ENCODE assay signal across 12 mouse cellular contexts in genomic region chr1:171072217-171072616, GRCm38 (mm10). TPM values are rescaled to one million over a fixed set of nuclear protein-coding genes. Genes with fewer than 3 reads are reported as not detected.
DNase-seq lines count a peak whose midpoint lies in the region; ATAC-seq and TF ChIP-seq lines count a peak whose summit lies in the region.
"Not testable (repeated sequence)": the region's sequence is repeated elsewhere in the genome, so short reads cannot be mapped to it uniquely, and the experiment has no call there.
"Had no signal": no experiment of that assay in that cellular context is flagged by ENCODE, and none has a peak within 500 bp of the region (broad histone marks: within the 10 kb centered on the region; RNA-seq: fewer than 3 reads in every experiment).

No protein-coding gene starts in this region.

- H3K27me3 ChIP-seq in embryonic facial prominence, embryonic 12.5 days = peaks cover 35% of the 10 kb centered on the region
- H3K27me3 ChIP-seq in forebrain, embryonic 16.5 days (replicated peaks; ENCODE audit: control insufficient read depth, insufficient read depth, low read length) = peaks cover 15% of the 10 kb centered on the region
- H3K27me3 ChIP-seq in intestine, embryonic 16.5 days (replicated peaks; ENCODE audit: control insufficient read depth, insufficient read depth, low read length) = peaks cover 17% of the 10 kb centered on the region
- peaks cover 23% of the 10 kb centered on the region for H3K27me3 ChIP-seq in liver, embryonic 11.5 days (replicated peaks; ENCODE audit: control insufficient read depth, insufficient read depth, low read length)
- H3K27me3 ChIP-seq in lung, postnatal 0 days (replicated peaks; ENCODE audit: insufficient read depth, low read length) = peaks cover 17% of the 10 kb centered on the region
- peaks cover 12% of the 10 kb centered on the region for H3K27me3 ChIP-seq in midbrain, postnatal 0 days (ENCODE audit: insufficient read depth, low read length)
- not testable (repeated sequence) for H3K27me3 ChIP-seq in stomach, postnatal 0 days (ENCODE audit: control insufficient read depth, insufficient read depth, low read length)

- H3K4me2 ChIP-seq in embryonic facial prominence, embryonic 12.5 days (replicated peaks); forebrain, embryonic 16.5 days (ENCODE audit: low read length); intestine, embryonic 16.5 days (ENCODE audit: low read depth, low read length); liver, embryonic 11.5 days; lung, postnatal 0 days (replicated peaks; ENCODE audit: low read depth, low read length); midbrain, postnatal 0 days (ENCODE audit: low read depth, low read length, poor library complexity, severe bottlenecking); stomach, postnatal 0 days (replicated peaks; ENCODE audit: low read depth): not testable (repeated sequence)

- not testable (repeated sequence) for H3K4me1 ChIP-seq in embryonic facial prominence, embryonic 12.5 days; forebrain, embryonic 16.5 days (replicated peaks; ENCODE audit: control insufficient read depth, insufficient read depth, low read length); intestine, embryonic 16.5 days (ENCODE audit: control insufficient read depth, insufficient read depth, low read length); liver, embryonic 11.5 days (replicated peaks; ENCODE audit: control insufficient read depth, insufficient read depth, low read length); lung, postnatal 0 days (ENCODE audit: insufficient read depth, low read depth, low read length); midbrain, postnatal 0 days (ENCODE audit: insufficient read depth, low read length); stomach, postnatal 0 days (replicated peaks; ENCODE audit: control insufficient read depth, insufficient read depth)

- no CpG with 5 or more reads among the region's 45 CpGs for WGBS in embryonic facial prominence, embryonic 12.5 days
- no CpG with 5 or more reads among the region's 45 CpGs for WGBS in forebrain, embryonic 16.5 days
- WGBS in intestine, embryonic 16.5 days = no CpG with 5 or more reads among the region's 45 CpGs
- WGBS in liver, embryonic 11.5 days = no CpG with 5 or more reads among the region's 45 CpGs
- no CpG with 5 or more reads among the region's 45 CpGs for WGBS in lung, postnatal 0 days
- WGBS in midbrain, postnatal 0 days = no CpG with 5 or more reads among the region's 45 CpGs
- WGBS in stomach, postnatal 0 days = no CpG with 5 or more reads among the region's 45 CpGs

- not testable (repeated sequence) for H3K27ac ChIP-seq in embryonic facial prominence, embryonic 12.5 days; forebrain, embryonic 16.5 days (ENCODE audit: low read length); intestine, embryonic 16.5 days (ENCODE audit: low read length); liver, embryonic 11.5 days (ENCODE audit: low read depth, low read length); lung, postnatal 0 days (ENCODE audit: low read length); midbrain, postnatal 0 days (ENCODE audit: low read depth, low read length); stomach, postnatal 0 days (replicated peaks)

- not testable (repeated sequence) for H3K36me3 ChIP-seq in embryonic facial prominence, embryonic 12.5 days; forebrain, embryonic 16.5 days (ENCODE audit: control insufficient read depth, insufficient read depth); intestine, embryonic 16.5 days (ENCODE audit: control insufficient read depth, insufficient read depth, low read length); liver, embryonic 11.5 days (ENCODE audit: control insufficient read depth, insufficient read depth, low read length); lung, postnatal 0 days (ENCODE audit: insufficient read depth, low read length); midbrain, postnatal 0 days (ENCODE audit: insufficient read depth, low read length); stomach, postnatal 0 days (ENCODE audit: control insufficient read depth, insufficient read depth, low read length)

- H3K9ac ChIP-seq in embryonic facial prominence, embryonic 12.5 days; forebrain, embryonic 16.5 days (replicated peaks; ENCODE audit: low read depth, low read length); intestine, embryonic 16.5 days (ENCODE audit: low read depth, low read length); liver, embryonic 11.5 days (ENCODE audit: low read depth, low read length); lung, postnatal 0 days (replicated peaks; ENCODE audit: low read depth); midbrain, postnatal 0 days (replicated peaks; ENCODE audit: low read length, poor library complexity, severe bottlenecking); stomach, postnatal 0 days (ENCODE audit: low read length): not testable (repeated sequence)

- H3K9me3 ChIP-seq in embryonic facial prominence, embryonic 12.5 days; forebrain, embryonic 16.5 days (ENCODE audit: control insufficient read depth, low read length); intestine, embryonic 16.5 days (ENCODE audit: control insufficient read depth, low read length); liver, embryonic 11.5 days (ENCODE audit: control insufficient read depth, low read length); lung, postnatal 0 days (ENCODE audit: low read length); midbrain, postnatal 0 days (ENCODE audit: low read length); stomach, postnatal 0 days (ENCODE audit: control insufficient read depth, low read length): not testable (repeated sequence)

- not testable (repeated sequence) for H3K4me3 ChIP-seq in embryonic facial prominence, embryonic 12.5 days; forebrain, embryonic 16.5 days (replicated peaks; ENCODE audit: low read length); intestine, embryonic 16.5 days (ENCODE audit: low read length); liver, embryonic 11.5 days (ENCODE audit: low read depth, low read length); lung, postnatal 0 days (ENCODE audit: low read depth, low read length); midbrain, postnatal 0 days (ENCODE audit: low read depth, low read length); stomach, postnatal 0 days (ENCODE audit: low read depth, low read length)

- TF ChIP-seq CTCF in lung, postnatal 0 days (IDR thresholded peaks at IDR 0.05); midbrain, postnatal 0 days (IDR thresholded peaks at IDR 0.05); stomach, postnatal 0 days (IDR thresholded peaks at IDR 0.05; ENCODE audit: low read depth): not testable (repeated sequence)

- ATAC-seq in embryonic facial prominence, embryonic 12.5 days (ENCODE audit: insufficient number of reproducible peaks, insufficient read depth, low FRiP score, low TSS enrichment) = 0 out of 2 replicates have a peak, but pooled peaks have one; percentile 22
- ATAC-seq in forebrain, embryonic 16.5 days = peak; percentile 47
- ATAC-seq in hematopoietic stem cell, adult 5-6 weeks (replicated peaks in 1 of 2; ENCODE audit: insufficient read depth in 1 of 2, low FRiP score in 2 of 2, low TSS enrichment in 1 of 2, low read depth in 1 of 2, poor library complexity in 2 of 2, severe bottlenecking in 2 of 2) = peak; percentile 3 to 16; a peak in 1 of 4 replicates
- ATAC-seq in intestine, embryonic 16.5 days = peak; percentile 67
- ATAC-seq in liver, embryonic 11.5 days (replicated peaks; ENCODE audit: low FRiP score) = peak; percentile 69
- peak; percentile 59 for ATAC-seq in lung, postnatal 0 days
- ATAC-seq in midbrain, postnatal 0 days (ENCODE audit: low FRiP score) = peak; percentile 35
- peak; percentile 49 for ATAC-seq in stomach, postnatal 0 days (ENCODE audit: low FRiP score, low TSS enrichment)

- DNase-seq in liver, embryonic 11.5 days (ENCODE audit: low spot score); lung, postnatal 0 days (ENCODE audit: low spot score); midbrain, postnatal 0 days (ENCODE audit: low spot score); stomach, postnatal 0 days (ENCODE audit: low spot score): not testable (repeated sequence)

- TF ChIP-seq EP300 in lung, postnatal 0 days (IDR thresholded peaks at IDR 0.05); stomach, postnatal 0 days (optimal IDR thresholded peaks at IDR 0.05): not testable (repeated sequence)

RNA-seq across cellular contexts. Expression of gene Fcgr3, which starts 7.5 kb away (rescaled TPM):
- polyA plus RNA-seq in embryonic facial prominence, embryonic 12.5 days (2016; fragmentation: Nextera tagmentation; extraction: Ambion mirVana) = 6.0 and 6.5 TPM in 2 replicates
- polyA plus RNA-seq in forebrain, embryonic 16.5 days (2015; fragmentation: Nextera tagmentation; extraction: Ambion mirVana) = 6.7 and 7.6 TPM in 2 replicates
- 30.2 and 49.4 TPM in 2 replicates for total RNA-seq in hematopoietic stem cell, adult 5-6 weeks (2017)
- polyA plus RNA-seq in intestine, embryonic 16.5 days (2015; fragmentation: Nextera tagmentation; extraction: Ambion mirVana) = 15.3 and 15.9 TPM in 2 replicates
- 28.7 and 29.8 TPM in 2 replicates for polyA plus RNA-seq in liver, embryonic 11.5 days (2014; fragmentation: Nextera tagmentation; extraction: Ambion mirVana)
- 29.3 and 37.4 TPM in 2 replicates for polyA plus RNA-seq in lung, postnatal 0 days (2015; fragmentation: Nextera tagmentation; extraction: Ambion mirVana)
- 18.1 and 19.8 TPM in 2 replicates for total RNA-seq in midbrain, postnatal 0 days (2014; rRNA removed)
- 12.8 and 14.2 TPM in 2 replicates for polyA plus RNA-seq in midbrain, postnatal 0 days (2015; fragmentation: Nextera tagmentation; extraction: Ambion mirVana)
- 17.9 and 21.0 TPM in 2 replicates for polyA plus RNA-seq in stomach, postnatal 0 days (2015; fragmentation: Nextera tagmentation; extraction: Ambion mirVana)

RNA-seq across cellular contexts. Expression of gene Cfap126, which starts 41.5 kb away (rescaled TPM):
- 1.4 and 1.8 TPM in 2 replicates for polyA plus RNA-seq in embryonic facial prominence, embryonic 12.5 days (2016; fragmentation: Nextera tagmentation; extraction: Ambion mirVana)
- polyA plus RNA-seq in forebrain, embryonic 16.5 days (2015; fragmentation: Nextera tagmentation; extraction: Ambion mirVana) = 5.3 and 6.4 TPM in 2 replicates
- 2.4 and 3.3 TPM in 2 replicates for total RNA-seq in hematopoietic stem cell, adult 5-6 weeks (2017)
- 1.6 and 2.1 TPM in 2 replicates for polyA plus RNA-seq in intestine, embryonic 16.5 days (2015; fragmentation: Nextera tagmentation; extraction: Ambion mirVana)
- polyA plus RNA-seq in liver, embryonic 11.5 days (2014; fragmentation: Nextera tagmentation; extraction: Ambion mirVana) = 1.4 and 2.2 TPM in 2 replicates
- polyA plus RNA-seq in lung, postnatal 0 days (2015; fragmentation: Nextera tagmentation; extraction: Ambion mirVana) = 32.2 and 33.2 TPM in 2 replicates
- total RNA-seq in midbrain, postnatal 0 days (2014; rRNA removed) = 0.38 and 1.5 TPM in 2 replicates
- 6.0 and 8.1 TPM in 2 replicates for polyA plus RNA-seq in midbrain, postnatal 0 days (2015; fragmentation: Nextera tagmentation; extraction: Ambion mirVana)
- polyA plus RNA-seq in stomach, postnatal 0 days (2015; fragmentation: Nextera tagmentation; extraction: Ambion mirVana) = 3.7 and 4.0 TPM in 2 replicates
- total RNA-seq: ES-E14 had no signal

RNA-seq across cellular contexts. Expression of gene Fcgr4, which starts 53.5 kb away (rescaled TPM):
- 0.13 TPM in 1 of 2 replicates, not detected in the other for polyA plus RNA-seq in embryonic facial prominence, embryonic 12.5 days (2016; fragmentation: Nextera tagmentation; extraction: Ambion mirVana)
- 0.22 and 0.32 TPM in 2 replicates for polyA plus RNA-seq in forebrain, embryonic 16.5 days (2015; fragmentation: Nextera tagmentation; extraction: Ambion mirVana)
- 1.1 and 6.9 TPM in 2 replicates for total RNA-seq in hematopoietic stem cell, adult 5-6 weeks (2017)
- 1.4 and 1.8 TPM in 2 replicates for polyA plus RNA-seq in intestine, embryonic 16.5 days (2015; fragmentation: Nextera tagmentation; extraction: Ambion mirVana)
- polyA plus RNA-seq in liver, embryonic 11.5 days (2014; fragmentation: Nextera tagmentation; extraction: Ambion mirVana) = 1.5 and 2.4 TPM in 2 replicates
- 3.3 and 4.0 TPM in 2 replicates for polyA plus RNA-seq in lung, postnatal 0 days (2015; fragmentation: Nextera tagmentation; extraction: Ambion mirVana)
- total RNA-seq in midbrain, postnatal 0 days (2014; rRNA removed) = 0.57 TPM in 1 of 2 replicates, not detected in the other
- polyA plus RNA-seq in midbrain, postnatal 0 days (2015; fragmentation: Nextera tagmentation; extraction: Ambion mirVana) = 0.25 and 0.48 TPM in 2 replicates
- 1.1 and 1.2 TPM in 2 replicates for polyA plus RNA-seq in stomach, postnatal 0 days (2015; fragmentation: Nextera tagmentation; extraction: Ambion mirVana)
- total RNA-seq: gastrocnemius, adult 18-20 months; left cerebral cortex, postnatal 10 days had no signal
- polyA plus RNA-seq: midbrain, embryonic 10.5 days had no signal

Comparison
In these comparisons a context has a peak if more than half of its experiments do, and no peak if none do; other contexts are left out.
1. ATAC-seq: peak in every context shown above with its lines; median percentile 69 in liver, embryonic 11.5 days; 67 in intestine, embryonic 16.5 days; 59 in lung, postnatal 0 days; 49 in stomach, postnatal 0 days; 47 in forebrain, embryonic 16.5 days; 35 in midbrain, postnatal 0 days; 22 in embryonic facial prominence, embryonic 12.5 days; 10 in hematopoietic stem cell, adult 5-6 weeks.